Mouse (Mus musculus): Measurements from ENCODE around the gene Gbx1.

The Gbx1 gene

DNA sequence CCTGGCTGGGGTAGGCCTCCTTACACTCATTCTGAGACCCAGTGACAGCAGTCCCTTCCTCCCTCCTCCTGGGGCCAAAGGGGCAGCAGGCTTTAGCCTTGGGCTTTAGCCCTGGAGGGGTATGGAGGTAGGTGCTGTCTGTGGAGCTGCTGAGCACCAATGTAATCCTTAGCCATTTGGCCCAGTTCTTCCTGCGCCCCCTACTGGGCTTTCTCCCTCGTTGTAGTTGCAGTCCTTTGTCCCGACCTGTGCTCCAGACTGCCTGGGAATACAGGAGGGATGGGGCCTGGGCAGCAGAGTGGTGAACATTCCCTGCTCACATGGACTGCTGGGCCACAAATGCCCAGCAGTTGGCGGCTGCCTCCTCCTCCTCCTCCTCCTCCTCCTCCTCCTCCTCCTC, 45.4 kb downstream of the Gbx1 start:
- no peak for DNase-seq (ENCODE audit: extremely low read depth, low read depth, low spot score)

DNA sequence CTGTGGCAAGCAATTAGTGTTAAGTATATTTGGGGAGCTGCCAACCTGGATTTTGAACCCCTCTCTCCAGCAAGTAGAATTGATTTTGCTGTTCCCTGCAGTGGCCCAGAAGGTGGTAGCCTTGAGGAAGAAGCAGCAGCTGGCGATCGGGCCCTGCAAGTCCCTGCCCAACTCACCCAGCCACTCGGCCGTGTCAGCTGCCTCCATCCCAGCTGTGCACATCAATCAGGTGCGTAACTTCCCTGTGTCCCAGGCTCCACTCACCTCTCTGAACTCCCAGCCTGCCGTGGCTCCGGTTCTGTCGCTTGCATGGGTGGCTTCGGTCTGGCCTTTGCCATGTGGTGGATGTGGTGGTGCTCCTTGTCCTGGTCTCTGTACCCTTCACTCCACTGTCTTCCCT, 49.1 kb downstream of the Gbx1 start:
- DNase-seq (ENCODE audit: extremely low read depth, low read depth, low spot score) = no peak

DNA sequence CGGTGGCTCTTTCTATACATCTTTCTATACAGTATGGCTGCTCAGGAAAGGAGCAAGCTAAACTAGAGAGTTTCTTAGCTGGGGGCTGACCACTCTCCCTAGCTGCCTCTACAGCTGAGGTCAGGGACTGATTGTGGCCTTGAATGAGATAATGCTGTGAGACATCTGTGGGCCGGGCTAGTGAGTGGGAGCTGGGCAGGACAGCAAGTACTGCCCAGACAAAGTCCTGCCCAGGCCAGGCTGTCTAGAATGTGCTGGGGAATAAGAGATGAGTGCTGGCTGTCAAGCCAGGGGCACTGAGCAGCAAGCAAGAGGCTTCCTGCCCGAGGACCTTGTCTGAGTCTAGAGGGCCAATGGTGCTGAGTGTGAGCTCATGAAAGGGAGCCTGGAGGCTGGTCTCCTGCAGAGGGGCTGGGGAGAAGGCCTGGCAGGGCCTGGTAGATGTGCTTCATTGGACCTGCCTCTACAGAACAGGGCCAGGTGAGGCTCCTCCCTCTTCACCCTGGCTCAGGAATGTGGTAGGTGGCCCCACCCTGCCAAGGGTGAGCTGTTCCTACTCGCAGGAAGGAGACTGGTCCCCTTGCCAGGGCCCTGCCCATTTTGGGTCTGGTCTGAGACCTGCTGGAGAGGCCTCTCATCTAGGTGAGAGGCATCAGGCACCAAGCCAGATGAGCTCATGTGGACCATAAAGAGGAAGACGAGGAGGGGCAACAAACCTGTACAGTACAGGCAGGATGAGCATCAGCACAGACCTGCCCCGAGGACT, 51.3 kb downstream of the Gbx1 start:
- peak; percentile 88 for DNase-seq (ENCODE audit: extremely low read depth, low read depth, low spot score)

DNA sequence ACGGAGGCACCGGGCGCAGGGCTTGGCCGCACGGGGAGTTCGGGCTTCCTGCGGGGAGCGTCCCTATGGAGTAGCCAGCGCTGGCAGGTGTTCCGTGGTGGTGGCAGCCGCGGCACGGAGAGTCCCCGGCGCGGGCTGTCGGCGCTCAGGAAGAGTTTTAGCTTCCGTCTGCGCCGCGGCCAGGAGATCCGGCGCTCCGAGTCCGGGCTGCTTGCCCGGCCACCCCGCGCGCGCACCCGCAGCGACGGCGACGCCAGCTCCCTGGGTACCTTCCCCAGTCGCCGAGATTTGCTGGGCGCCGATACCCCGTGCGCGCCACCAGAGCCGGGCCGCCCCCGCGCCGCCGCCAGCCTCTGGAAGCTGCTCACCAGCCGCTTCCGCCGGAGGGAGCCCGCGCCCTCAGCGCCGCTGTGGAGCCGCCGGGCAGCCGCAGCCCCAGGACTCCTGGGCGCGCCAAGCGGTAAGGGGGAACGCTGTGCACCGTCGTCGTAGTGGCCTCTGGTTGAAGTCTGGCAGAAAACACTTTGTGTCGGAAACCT, 52.2 kb downstream of the Gbx1 start:
- no peak for DNase-seq (ENCODE audit: extremely low read depth, low read depth, low spot score)

DNA sequence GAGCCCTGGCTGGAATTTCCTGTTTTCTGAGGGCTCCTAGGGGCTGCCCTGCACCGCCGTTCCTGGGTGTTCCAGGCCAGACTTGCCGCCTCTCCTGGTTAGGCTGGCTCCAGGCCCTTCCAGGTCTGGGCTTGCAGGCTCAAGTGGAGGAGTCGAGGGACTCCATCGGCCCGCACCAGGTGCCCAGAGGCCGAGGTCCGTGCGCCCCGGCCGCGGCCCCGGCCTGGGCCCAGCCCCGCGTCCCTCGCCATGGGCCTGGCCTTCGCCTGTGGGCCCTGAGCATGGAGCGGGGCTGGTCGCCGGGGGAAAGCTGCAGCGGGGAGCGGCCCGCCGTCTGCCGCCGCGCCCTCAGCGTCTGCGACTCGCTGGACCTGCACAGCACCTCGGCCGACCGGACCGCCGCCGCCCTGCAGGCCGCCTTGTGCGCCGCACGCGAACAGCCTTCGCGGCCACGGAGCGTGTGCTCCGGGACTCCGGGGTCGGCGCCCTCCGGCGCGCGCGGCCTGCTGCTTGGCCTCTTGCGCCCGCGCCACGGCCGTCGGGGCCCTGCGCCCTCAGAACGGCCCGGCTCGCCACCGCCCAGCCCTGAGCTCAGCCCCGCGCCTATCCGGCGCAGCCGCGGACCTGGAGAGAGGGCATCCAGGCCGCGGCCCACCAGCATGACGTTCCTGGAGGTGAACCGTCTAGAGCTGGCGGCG, 52.8 kb downstream of the Gbx1 start:
- DNase-seq (ENCODE audit: extremely low read depth, low read depth, low spot score) = no peak

DNA sequence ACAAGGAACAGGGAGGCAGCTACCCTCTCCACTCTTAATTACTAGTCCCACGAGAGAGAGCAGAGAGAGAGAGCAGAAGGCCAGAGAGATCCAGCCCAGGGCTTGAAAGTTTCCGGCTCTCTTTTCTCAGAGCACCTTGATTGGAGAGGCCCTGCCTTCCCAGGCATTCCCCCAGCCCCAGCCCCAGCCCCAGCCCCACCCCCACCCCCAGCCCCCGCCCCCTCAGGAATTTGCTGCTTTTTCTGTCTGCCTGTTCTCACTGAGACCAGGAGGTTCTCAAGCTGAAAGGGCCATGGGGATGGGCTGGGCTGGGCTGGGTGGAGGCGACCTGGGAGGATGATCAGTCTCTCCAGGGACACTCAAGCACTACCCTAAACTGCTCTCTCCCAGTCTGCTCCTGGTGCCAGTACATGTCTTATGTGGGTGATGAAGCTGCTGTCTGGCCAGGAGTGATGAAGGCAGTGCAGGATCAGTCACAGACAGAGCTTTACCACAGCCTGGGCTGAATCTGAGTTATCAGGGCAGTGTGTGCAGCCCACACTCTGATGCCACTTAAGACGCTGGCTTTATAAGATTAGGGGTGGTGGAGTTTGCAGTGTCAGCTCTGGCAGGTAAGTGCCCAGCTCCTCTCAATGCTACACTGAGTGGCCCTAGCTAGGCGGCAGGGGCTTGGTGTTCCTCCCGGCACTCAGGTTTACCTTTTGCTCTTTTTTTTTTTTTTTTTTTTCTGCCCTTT, 54.0 kb downstream of the Gbx1 start:
- no peak for DNase-seq (ENCODE audit: extremely low read depth, low read depth, low spot score)

DNA sequence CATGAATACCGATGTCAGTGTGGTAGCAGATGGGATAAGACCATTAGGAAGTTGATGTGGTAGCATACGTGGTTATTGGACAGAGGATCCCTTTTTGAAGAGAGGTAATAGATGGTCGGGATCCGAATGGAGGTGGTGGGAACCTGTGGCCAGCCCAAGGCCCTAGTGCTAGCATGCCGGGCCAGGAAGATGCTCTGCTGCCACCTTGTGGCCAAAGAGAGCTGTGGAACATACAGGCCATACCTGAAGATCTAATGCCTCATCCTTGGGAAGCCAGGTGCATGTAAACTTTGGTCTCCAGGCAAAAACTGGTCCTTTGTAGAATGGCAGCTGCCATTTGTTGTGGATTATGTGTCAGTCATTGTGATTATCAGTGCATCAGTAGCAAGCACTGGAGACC, 56.4 kb downstream of the Gbx1 start:
- DNase-seq (ENCODE audit: extremely low read depth, low read depth, low spot score) = no peak

DNA sequence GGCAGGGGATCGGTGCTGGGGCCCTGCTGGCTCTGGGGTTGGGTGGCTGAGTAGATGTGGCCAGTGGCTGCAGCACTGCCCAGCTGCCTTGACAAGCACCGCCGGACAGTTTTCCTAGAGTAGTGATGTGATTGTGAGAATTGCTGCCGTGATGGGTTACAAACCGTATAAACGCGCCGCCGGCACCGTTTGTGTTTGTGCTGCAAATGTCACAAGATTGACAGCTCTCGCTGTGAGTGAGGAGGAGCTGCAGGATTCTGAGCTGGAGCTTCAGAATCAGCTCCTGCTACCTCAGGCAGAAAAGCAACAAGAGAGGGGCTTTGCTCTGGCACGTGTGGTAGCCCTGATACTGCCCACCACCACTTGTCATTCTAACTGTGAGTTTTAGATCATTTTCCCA, 60.2 kb downstream of the Gbx1 start:
- DNase-seq (ENCODE audit: extremely low read depth, low read depth, low spot score) = no peak

DNA sequence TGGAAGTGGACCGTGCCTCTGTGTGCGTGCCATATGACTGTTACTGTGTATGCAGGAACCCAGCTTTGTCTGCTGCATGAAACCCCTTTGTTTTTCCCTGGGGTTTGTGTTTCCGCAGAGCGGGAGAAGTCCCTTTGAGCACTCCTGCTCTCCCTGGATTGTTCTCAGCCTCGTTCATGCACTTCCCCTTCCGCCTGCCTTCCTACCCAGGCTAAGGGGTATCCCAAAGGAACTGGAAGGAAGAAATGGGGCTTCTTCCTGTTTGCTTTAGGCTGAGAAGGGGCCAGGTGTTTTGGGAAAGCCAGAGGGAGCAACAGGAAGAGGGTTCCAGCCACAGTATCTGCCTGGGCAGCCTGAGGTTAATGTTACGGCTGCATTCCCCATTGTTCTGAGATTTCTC, 71.4 kb downstream of the Gbx1 start:
- DNase-seq (ENCODE audit: extremely low read depth, low read depth, low spot score) = no peak

DNA sequence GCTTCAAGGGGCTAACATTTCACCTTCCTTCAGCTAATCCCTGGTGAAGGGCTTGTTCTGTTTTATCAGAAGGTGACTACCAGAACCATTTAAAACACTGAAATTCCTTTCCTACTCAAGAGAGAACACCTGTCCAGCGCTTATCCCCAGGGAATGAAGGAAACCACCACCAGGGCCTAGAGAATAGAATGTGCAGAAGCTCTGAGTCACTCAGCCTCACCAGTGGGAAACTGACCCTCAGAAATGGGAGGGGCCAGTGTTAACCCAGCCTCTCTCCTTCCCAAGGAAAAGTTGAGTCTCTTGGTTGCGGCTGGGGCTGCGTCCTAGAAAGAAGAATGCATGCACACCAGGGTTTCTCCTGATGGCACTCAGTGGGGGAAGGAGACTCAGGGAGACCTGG, 71.9 kb downstream of the Gbx1 start:
- DNase-seq (ENCODE audit: extremely low read depth, low read depth, low spot score) = no peak

DNA sequence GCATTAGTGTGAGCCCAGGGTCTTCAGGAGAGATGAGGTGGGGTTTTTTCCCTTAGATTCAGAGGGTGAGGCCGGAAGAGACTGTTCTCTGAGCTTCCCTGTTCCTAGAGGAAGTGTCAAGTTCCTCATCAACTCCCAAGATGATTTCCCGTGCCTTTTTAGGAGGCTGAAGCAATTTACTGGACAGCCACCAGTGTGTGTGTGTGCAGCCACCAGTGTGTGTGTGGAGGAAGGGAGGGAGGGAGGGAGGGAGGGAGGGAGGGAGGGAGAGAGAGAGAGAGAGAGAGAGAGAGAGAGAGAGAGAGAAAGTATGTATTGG, 73.1 kb downstream of the Gbx1 start:
- DNase-seq (ENCODE audit: extremely low read depth, low read depth, low spot score) = no peak

DNA sequence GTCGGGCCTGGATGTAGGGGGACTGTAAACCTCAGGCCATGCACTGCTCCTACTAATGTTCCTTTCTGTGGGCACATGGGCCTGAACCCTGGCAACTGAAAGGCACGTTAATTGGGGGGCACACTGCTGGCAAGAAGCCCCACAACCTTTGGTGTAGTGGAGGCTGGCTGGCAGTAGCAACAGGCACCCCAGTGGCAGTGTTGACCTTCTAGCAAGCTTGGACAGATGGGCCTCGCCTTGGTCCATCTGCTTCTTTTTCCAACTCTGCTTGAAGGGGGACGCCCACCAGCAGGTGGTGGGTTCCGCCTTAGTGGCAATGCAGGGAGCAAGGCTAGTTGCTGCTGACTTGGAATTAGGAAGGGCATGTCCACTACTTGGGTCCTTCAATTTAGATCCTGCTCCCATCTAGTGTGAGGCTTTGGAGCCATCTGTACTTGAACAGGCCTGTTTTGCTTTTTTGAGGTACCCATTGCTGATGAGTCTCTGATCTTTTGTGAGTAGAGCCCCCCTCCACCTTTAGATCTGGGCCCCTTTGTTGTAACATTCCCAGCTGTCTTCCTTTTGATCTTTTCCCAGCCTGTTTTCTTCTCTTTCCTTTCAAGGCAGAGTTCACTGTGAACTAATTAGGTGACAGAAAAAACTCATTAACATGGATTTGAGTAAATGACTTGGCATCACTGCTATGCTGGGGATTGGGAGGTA, 73.6 kb downstream of the Gbx1 start:
- DNase-seq (ENCODE audit: extremely low read depth, low read depth, low spot score) = no peak
